Mouse (Mus musculus): ENCODE data around the gene Otulin.

The Otulin gene

DNA sequence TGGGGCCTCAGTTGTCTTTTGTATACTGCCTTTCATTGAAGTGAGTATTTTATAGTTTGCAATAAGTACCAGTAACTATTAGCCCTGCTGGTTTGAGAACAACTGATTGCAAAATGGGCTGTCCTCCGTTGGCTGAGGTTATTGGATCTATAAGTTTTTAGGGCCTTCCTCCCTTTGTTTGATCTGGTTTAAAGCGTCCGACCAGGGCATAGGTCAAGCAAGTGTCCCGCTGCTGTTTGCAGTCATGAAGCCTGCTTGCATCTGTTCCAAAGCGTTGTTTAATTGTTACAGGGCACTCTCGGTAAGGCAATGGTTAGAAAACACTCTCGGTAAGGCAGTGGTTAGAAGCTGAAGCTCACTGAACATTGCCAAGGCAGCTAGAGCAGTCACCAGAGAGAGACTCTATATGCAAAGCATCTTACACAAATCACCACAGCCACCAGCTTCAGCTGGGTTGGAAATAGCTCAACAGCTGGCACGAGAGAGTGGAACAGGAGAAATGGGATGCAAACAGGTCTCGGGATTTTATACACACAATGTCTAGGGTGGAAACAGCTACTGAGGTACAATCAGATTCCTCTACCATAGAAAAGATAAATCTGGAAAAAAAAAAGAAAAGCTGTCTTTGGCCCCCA lies 80.0 kb downstream of the Otulin start:
- DNase-seq (ENCODE audit: low spot score in 2 of 2): no peak

DNA sequence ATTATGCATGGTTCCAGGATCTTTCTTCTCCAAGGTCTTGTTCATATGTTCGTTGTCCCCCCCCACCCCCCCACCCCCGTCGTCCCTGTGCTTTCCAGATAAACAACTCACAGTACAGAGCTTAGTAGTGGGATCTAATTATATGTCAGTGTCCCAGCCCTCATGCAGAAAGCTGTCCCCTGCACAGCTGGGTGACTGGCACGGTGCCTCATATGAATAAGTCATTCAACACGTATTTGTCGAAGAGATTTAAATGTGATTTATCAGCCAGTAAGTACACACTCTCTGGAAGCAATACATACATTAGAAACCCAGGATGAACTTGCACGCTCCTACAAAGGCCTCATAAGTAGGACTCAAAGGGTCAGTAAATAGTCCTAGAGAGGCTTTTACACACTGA lies 80.6 kb downstream of the Otulin start:
- no peak for DNase-seq (ENCODE audit: low spot score in 2 of 2)

DNA sequence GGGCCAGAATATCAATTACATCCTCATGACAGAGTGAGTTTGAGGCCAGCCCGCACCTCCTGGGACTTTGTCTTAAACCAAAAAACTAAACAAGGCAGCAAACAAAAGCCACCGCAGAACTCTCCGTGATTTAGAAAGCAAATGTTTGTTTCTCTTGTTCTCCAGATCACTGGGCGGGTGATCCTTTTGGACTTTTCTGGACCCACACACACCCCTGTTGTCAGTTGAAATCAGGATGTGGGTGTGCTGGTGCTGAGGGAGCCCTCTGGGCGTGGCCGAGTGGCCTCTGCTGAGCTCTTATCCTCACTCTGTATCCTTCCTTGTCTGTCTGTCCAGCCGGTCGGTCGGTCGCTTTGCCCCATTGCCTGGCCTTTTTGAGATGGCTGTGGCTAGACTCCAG lies 81.4 kb downstream of the Otulin start:
- no peak for DNase-seq (ENCODE audit: low spot score in 2 of 2)

DNA sequence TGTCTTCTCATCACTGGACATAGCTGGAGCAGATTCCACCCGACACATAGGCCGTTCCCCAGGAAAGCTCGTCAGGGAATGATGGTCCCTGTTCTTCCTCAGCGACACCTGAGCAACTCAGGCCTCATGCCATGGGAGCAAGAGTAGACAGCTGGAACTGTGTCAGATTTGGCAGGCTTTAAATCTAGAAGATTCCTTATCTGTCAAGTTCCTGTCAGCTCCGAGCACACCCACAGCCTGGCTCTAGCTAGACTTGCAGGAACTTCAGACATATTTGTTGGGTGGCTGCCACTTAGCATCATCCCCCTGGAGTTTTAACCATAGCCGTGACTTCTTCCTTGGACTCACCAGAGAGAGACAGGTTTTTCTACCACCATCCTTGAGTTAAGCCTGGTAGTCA lies 82.4 kb downstream of the Otulin start:
- DNase-seq (ENCODE audit: low spot score in 2 of 2): no peak

DNA sequence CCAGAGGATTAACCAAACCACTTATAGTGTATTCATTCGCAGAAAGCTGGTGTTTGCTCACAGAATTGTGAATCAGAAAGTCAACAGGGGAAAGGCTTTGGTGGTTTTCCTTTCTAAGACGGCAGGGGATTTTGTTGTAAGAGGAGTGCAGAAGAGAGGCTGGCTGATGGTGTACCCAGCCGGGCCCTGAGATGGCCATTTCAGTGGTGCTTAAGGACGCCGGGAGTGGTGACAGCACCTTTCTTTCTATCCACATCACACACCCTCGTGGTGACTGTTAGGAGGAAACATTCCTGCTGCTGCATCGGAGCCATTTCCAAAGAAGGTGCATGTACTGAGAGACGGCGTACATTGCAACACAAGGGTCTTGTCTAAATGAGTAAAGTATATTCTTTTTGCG lies 85.3 kb downstream of the Otulin start:
- DNase-seq (ENCODE audit: low spot score in 2 of 2): no peak

DNA sequence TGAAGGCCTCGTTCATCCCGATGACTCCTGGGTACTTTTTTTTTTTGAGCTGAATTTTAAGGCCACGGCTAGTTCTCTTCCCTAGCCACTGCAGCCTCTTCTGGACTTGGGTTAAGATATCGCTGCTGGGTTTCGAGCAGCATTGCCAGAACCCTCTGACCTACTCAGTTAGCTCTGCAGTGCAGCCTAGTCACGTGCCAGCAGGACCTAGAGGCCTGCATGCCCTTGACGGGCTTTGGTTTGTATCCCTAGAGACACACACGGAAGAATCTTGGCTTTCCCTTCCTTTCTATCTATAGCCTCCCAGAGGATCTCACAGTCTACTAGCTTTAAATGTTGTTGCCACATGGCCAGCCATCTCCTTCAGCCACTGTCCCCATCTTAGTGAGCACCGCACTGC lies 90.7 kb downstream of the Otulin start:
- no peak for DNase-seq (ENCODE audit: low spot score in 2 of 2)

DNA sequence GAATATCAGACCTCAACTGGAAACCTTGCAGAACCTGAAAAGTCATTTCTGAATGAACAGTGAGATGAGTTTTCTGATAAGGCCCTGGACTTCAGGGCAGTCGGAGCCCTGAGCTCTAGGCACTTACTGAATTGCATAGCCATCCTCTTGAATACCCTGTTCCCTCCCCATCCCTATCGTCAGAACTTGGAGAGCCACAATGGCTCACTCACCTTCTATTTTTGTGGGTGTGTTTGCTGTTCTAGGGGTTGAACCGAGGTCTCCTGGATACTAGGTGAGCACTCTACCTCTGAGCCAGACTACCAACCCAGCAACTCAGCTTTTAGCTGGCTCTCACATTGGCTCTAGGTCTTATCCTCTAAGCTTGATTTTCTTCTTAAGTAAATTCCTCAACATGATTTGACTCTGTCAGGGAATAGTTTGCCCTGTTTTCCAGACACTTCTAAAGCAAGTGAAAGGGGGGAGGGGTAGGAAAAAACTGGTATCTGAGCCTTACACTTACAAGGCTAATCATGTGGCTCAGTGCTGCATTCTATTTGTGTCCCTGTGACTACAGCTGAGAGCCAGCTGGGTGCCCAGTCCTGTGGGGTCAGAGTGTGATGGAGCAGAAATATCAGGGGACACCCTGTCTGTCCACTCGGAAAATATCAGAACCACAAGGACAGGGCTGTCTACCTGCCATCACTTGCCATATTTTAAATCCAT lies 92.8 kb downstream of the Otulin start:
- no peak for DNase-seq (ENCODE audit: low spot score in 2 of 2)

DNA sequence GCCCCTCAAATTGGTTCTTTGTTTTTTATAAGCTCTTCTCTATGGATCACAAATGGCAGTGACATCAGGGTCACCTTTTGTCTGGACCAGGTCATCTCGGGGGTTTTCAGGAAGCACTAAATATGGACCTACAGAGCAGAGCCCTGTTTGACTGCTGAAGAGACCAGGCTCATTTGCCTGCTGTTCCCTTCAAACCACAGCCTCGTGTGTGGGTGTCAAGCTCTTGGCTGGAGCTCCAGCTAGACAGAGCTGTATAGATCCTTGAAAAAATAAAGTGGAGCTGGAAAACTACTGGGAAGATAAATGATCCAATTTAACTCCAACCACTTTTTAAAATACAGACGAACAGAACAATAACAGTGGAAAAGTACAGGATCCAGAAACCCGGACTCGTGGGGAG lies 93.7 kb downstream of the Otulin start:
- peak in 1 of 2 experiments; percentile 39 for DNase-seq (ENCODE audit: low spot score in 2 of 2)

DNA sequence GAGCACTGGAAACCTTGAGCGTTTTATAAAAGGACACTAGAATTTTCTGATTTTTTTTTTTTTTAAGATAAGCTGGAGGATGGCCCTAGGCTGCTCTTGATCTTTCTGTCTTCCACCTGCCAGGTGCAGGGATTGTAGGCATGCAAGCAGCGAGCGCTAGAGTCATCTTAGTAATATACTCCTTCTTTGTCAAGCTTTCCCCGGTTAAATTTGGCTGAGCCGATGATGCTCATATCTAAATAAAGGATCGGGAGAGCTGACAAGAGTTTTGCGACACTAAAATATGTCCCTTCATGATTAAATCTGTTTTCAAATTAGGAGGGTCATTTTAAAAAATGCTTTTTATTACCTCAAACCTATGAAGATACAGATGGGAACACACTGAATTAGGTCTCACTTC lies 94.3 kb downstream of the Otulin start:
- no peak for DNase-seq (ENCODE audit: low spot score in 2 of 2)

DNA sequence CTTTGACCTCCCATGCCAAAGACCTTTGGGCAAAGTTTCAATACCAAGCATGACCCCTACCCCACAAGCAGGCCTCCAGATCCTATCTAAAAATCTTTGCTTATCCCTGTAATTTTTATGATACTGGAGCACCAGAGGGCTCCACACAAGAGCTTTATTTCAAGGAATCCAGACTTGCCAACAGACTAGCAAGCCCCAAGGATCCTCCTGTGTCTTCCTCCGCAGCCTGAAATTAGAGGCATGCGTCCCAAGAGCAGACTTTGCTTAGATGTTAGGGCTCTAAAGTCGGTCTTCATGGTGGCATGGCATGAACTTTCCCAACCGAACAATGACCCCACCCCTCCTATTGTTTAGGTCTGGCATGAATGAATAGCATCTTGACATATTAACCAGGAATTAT lies 94.8 kb downstream of the Otulin start:
- no peak for DNase-seq (ENCODE audit: low spot score in 2 of 2)

DNA sequence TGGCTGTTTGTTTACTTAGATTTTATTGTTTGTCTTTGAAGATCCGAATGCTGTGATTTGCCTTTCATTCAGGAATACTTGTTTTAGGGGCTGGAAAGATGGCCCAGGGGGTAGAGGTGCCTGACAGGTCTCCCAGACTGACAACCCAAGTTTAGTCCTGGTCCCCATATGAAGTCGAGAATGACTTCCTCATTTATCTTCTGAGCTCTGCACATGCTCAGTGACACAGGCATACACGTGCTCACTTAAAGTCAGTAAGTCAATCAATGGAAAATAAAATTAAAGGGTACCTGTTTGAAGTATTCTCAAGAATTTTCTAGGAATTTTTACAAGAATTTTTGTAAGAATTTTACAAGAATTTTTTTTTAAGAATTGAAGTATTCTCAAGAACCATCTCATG lies 97.5 kb downstream of the Otulin start:
- no peak for DNase-seq (ENCODE audit: low spot score in 2 of 2)

DNA sequence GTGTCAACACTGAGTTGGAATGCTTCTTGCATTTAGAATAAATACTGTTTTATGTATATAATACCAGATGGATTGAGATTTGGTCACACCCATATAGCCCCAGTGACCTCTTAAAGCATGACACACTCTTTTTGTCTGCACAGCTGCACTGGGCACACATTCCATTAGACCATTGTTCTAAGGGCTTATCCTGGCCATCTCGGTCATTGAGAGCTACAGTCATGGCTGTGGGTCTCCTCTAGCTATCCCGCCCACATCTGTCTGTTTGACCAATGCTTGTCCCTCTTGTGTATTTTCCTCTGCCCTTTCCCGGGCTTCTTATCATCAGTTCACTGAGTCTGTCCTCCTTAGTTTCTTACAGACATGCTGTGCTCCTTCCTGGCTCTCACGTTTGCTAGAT lies 100.5 kb downstream of the Otulin start:
- DNase-seq (ENCODE audit: low spot score in 2 of 2): no peak

DNA sequence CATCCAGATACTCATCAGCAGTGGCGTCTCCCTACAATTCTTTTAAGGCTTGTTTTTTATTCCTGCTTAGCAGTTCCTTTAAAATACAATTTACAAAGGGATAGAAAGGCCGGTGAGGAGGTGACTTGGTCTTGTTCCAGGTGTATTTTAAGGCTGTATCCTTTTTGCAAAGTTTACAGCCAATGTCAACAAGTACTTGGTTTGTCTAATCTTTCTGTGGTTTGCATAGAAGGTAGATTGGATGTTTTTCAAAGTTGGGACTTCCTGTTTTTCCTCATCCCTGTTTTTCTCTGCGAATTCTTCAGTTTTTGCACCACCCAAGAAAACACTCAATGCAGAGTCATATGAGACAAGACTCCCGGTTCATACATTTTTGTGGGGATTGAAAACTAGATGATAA lies 101.6 kb downstream of the Otulin start:
- no peak for DNase-seq (ENCODE audit: low spot score in 2 of 2)

DNA sequence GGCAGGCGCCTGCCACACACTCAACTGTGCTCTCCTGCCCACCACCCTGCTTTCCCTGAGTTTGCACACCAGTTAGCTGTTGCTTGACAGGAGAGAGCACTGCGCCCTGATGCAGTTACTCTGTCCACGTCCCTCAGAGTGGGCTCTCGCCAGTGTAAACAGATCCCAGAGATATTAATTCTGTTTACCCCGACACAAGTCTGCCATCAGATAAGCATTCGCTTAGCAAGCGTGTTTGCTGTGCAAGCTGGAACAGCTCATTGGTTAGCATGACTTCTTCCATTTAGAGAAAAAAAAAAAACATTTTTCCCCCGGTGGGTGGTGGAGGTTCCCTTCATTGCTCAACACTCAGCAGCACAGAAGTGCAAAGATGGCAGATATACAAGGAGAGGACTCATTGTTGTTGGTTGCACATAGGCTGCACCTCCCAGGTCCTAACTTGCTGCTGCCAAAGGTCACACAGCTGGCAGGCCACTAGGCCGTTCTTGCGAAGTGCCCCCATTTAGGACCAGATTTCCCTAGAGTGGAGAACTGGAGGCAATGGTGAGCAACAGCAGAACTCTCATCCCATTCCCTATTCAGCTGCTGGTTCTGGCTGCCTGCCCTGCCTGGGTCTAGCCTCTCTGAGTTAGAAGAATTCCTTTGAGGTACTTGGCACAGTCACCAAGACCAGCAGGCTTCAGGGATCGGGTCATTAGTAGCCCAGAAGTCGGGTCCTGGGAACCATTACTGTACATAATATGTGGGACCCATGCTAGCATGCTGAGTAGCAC lies 105.1 kb downstream of the Otulin start:
- no peak for DNase-seq (ENCODE audit: low spot score in 2 of 2)

DNA sequence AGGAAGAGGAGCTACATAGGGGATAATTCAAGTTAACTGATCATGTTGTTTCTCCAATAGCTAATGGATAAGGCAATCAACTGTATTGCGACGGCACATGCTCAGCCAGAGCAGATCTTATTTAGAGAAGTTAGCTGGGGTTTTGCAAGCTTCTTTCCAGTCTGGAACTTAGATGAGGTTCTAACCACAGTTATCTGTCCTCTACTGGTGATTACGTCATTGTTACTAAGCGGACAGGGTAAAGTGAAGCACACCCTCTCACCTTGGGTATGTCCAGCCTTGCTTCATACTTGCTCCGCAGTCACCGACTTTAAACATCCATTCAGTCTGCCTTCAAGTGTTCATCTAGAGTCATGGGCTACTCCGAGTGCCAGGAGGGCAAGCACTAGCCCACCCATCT lies 110.6 kb downstream of the Otulin start:
- DNase-seq (ENCODE audit: low spot score in 2 of 2): no peak

DNA sequence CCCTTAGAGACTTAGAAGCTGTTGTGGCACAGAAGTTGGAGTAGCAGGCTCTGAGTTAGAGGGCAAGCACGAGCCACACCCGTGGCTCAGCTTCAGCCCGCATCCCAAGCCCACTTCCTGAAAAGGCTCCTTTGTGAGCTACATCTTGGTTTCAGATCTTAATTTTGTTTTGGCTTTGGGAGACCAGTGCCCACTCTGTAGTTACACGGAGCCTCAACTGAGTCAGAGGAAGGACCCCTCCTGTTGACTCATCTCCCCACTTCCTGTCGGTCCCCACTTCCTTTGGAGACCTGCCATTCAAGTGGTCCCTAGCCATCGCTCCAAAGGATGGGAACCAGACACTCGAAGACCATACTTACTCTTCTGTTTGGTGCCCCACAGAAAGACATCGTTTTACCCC lies 112.5 kb downstream of the Otulin start:
- DNase-seq (ENCODE audit: low spot score in 2 of 2): no peak

DNA sequence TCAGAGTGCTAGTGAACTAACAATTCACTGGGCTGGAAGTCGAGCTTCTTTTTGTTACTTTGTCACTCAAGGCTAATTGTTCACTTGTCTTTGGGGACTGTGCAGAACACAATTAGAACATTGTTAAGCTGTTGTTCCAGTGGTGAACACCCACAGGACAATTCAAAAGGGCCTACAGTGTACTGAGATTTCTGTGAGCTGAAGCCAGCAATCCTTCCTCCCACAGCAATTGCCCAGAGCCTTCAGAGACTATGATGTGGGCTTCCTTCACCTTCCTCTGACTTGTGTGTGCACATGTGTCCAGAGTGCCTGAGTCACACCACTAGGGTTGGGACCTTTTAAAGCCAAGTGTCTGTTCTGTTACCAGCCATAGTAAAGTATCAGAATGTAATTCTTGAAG lies 113.6 kb downstream of the Otulin start:
- no peak for DNase-seq (ENCODE audit: low spot score in 2 of 2)

DNA sequence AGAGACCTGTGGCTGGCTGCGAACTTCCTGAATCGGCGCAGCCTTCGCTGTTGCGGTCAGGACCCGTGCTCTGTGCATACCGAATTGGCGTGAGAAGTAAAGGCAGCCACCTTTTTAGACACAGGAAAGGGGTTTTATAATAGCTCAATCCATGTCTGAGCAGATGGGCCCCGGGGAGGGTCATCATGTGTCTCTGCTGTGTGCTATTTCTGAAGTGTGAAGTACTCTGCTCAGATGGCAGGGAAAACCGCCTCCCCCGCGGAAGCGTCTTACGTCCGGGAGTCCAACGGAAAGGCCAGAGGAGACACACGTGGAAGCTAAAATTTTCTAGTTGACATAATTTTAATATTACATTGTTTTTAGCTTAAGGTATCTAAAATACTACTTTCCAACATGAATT lies 121.5 kb downstream of the Otulin start:
- DNase-seq (ENCODE audit: low spot score in 2 of 2): peak; percentile 41 to 43

DNA sequence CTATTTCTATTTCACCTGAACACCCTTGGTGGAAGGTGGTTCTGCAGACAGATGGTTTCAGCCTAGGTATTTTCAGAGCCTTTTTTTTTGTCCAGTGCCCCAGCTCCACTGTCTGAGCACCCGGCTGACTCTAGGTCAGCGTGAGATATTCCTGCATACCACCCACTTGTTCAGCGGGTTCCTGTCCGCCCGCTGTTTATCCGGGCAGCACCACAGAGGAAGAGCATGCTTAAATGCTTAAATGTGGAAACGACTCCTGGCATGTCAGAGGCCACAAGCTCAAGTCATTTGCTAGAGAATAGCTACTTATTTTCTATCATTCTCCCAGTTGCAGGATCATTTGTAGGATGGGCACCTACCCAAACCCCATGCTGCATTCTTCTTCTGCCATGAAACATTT lies 122.3 kb downstream of the Otulin start:
- DNase-seq (ENCODE audit: low spot score in 2 of 2): no peak

DNA sequence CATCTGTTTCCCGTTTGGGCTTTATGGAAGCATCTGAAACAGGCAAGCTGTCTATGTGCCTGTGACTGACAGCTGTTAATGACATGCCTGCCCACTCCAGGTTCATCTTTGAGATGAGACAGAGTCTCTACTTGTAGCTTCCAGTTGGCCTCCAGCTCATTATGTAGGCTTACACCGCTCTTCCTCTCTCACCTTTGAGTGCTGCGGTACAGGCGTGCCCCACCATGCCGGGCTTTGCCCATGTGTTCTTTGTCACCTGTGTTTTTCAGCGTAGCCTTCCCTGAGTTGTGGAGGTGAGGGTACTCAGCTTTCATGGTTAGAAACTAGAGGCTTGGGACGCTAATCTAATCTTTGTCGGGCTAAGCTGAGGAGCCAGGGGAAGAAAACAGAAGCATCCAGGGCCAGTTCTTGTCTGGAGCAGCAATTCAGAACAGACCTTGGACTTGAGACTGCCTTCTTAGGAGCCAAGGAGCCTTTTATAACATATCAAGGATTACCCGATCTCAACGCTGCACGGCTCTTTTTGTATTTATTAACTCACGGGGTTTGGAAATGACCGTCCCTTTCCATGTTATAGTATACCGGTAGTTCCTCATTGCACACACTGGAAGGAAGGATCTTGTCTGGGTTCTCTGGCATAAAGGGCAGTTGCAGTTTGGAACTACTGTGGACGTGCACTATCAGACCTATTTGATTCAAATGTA lies 123.4 kb downstream of the Otulin start:
- no peak for DNase-seq (ENCODE audit: low spot score in 2 of 2)

DNA sequence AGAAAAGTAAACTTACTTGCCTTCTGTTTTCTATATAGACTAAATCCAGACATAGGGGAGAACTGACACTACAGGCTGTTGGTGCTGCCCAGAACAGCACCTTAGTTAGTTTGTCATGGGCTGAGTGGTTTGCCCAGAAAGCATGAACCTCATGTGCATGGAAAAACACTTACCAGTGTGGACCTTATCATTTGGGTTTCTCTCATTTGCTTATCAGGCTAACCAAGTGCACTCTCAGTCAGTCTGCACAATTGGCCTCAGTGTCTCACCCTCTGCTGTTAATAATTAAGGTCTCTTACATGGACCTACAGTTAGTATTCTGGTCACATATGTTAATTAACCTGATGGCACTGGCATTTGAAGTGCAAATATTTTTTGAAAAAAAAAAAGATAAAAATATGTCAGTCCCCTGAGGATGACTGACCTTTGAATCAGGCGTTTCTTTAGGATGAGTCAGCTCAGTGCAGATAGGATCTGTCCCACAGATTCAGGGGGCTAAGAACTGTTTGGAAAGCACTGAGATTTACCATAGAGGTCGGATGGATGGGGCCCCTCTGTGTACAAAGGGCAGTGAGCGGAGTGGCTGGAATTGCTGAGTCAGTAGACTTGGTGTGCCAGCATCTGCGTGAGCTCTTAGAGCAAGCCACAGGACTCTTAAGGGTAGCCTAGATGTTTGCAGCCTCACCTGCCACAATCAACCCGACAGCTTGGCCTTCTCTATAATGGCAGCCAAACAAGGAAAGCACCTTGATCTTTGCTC lies 124.2 kb downstream of the Otulin start:
- no peak for DNase-seq (ENCODE audit: low spot score in 2 of 2)

Measured in frontal cortex, postnatal 14 days (tissue).